Mouse (Mus musculus) kidney, postnatal 4 days (tissue): ENCODE measurements around the gene E2f1.

Experiments used
- DNase-seq, 2 experiments: peaks; one replicate each; pipeline ENCODE4 v3.0.0; 2021; ENCODE audit warnings: mixed read lengths in 2 of 2

E2f1 gene

DNA sequence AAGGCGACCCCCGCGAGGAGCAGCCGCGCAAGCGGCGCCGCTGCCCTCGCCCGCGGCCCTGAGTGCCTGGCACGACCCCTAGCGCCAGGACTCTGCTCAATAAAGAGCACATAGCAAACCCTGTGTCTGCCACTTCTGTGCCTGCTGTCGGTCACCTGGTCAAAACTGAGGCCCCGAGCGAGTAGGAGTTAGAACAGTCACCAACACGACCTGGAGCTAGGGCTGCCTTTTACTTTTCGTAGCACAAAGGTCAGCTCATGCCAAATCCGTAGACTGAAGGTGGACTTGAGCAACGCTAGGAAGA is 19.9 kb downstream of the E2f1 start:
- no peak for DNase-seq

DNA sequence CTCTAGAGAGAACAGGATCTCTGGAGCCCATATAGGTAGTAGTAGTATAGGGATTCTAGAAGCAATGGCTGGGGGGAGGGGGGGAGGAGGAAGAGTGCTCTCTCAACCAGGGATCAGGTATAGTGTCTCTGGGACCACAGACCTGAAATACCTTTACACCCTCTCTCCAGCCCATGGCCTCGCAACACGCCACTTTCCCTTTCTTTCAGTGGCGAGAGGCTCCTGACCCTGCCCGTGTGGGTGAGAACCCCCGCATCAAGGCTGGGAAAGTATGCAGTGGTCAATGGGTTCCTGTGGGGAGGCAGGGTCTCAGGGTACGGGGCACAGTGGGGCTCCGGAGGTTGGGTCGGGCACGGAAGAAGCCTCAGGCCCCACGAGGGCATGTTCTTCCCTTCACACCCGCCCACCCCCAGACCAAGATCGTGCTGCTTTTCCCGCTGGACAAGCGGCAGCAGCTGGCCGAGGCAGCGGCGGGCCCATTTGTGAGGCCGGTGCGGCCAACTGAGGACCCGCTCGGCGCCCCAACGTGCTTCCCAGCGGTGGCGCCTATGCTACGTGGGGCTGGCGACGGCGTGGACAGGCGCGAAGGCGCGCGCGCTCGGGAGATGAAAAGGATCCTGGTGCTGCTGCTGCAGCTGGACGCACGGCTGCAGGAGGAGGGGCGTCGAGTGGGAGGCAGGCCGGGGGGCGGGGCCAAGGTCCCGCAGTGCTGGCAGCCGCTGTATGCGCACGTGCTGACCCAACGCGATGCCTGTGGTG is 20.4 kb downstream of the E2f1 start:
- DNase-seq, result peak; percentile 84 to 89

DNA sequence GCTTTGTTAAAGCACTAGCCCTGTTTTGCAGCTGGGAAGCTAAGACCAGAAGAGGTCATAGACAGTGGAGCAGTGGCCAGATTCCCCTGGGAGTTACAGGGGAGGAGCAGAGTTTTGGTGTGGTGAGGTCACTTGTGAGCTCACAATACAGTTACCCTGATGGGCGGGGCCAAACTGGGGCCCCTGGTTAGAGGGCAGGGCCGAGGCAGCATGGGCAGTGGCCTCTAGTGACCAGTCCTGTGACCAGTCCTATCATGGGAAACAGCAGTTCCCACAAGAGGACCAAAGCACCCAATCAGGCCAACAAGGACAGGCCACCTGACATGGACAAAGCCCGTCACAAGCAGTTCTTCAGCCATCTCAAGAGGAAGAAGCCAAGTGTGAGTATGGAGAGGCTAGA is 21.0 kb downstream of the E2f1 start:
- peak in 1 of 2 experiments; percentile 47 for DNase-seq

DNA sequence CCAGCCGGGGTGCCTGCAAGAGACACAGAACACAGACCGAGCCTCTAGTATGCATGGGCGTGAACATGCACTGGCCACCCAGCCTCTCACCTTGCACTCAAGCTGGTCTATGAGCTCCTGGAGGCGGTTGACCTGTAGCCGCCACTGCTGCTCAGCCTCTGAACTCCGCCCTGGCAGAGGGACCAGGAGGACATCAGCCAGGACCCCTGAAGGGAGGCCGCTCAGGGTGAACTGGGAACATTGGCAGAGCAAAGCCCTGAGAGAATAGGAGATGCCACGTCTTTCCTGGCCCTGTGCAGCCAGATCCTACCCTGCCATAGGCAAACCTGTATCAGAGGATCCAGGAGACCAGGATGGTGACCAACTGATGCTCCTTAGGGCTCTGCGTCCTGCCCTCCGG is 23.0 kb downstream of the E2f1 start, which contains the start of gene 1700003F12Rik:
Gene 1700003F12Rik (plus strand): TSS at position 375 of the 400 bp plus-strand sequence.
- no peak for DNase-seq

DNA sequence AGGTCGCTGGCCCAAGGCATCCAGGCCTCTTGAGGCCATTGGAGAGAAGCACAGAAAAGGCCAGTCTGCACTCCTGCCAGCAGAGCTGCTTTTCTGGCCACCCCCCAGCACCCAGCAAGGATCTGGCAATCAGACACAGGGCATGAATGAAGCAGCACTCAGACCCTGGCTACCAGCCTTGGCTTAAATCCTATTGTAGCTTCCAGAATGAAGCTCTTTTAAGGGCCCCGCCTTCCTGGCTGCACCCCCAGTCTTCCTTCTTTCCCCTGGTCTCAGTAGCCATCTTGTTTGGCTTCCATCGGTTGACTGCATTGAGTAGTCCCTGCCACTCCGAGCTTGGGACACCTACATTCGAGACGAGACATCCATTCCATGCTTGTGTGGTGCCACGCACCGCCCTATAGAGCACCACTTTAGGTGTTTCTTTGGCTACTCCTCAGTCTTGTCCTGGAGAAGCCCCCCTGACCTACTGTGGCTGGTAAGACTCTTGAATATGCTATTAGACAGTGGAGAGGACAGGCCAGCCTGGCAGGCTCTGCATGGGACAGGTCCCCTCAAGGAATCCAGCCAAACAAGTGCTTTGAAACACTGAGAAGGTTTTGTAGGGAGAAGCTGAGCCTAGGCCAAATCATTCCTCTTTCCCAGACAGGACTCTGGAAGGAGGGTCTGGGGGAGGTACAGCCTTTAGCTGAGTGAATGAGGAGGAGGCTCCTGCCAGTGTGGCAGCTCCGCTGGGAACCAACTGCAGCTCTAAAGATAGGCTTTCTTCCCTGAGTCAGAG is 25.9 kb downstream of the E2f1 start:
- DNase-seq, result no peak

DNA sequence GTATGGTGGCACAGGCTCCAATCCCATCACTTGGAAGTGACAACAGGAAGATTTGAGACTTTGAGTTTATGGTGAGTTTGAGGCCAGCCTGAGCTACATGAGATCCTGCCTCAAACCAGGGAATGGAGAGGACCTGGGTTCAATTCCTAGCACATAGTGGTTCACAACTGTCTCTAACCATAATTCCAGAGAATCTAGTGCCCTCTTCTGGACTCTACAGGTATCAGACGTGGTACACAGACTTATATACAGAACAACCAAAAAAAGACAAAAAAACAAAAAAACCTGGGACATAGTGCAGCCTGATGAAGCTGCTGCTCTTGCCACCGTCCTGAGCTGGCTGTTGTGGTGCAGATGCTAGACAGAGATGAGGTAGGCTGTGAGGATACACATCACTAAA is 28.1 kb downstream of the E2f1 start:
- DNase-seq, result no peak

DNA sequence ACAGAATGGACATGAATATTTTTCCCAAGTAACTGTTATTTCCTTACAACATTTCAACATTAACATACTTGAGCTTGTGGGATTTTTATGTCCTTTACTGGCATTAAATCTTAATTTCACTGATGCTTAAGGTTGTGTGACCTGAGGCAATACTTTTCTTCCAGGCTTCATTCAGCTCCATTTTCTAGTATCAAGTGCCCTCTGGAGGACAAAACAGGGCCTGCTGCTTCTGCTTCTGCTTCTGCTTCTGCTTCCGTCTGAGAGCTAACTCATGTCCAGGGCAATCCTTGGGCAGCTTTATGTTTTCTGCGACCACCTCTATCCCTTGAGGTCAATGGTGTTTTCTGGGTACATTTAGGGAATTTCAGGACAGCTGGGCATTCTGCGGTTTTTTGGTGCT is 30.0 kb downstream of the E2f1 start:
- peak; percentile 68 to 72 for DNase-seq

DNA sequence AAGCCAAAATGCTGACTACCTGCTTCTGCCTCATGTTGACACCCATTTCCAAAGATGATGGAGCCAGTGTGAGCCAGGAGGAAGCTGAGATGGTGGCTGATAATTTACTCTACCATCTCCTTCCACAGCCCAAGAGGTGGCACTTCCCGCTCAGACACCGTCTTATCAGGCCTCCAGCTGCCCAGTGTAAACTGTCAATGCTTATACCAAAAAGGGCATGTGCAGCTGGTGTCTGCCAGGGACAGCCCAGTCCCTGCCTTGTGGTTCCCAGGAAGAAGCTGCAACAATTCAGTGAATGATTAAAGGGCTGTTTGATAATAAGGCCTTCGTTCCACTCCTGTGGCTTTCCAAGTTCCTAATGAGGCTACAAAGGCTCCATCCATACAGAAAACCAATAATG is 31.0 kb downstream of the E2f1 start:
- DNase-seq, result no peak

DNA sequence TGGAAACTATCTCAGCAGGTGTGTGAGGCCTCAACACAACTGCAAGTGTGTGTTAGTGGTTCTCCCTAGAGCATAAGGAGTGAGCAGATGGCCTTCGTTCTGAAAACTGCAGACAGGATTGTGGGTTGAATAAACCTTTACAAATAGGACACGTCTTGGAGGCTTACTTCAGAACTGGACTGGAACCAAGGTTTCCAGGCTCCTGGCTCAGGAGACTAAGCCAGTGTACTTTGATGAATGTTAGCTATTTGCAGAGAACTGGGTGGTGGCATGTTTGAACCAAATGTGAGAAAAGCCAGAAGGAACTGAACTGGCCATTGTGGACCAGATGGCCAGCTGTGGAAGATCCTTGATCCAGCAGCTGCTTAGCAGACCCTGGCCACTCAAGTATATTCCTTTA is 31.4 kb downstream of the E2f1 start:
- DNase-seq, result no peak

DNA sequence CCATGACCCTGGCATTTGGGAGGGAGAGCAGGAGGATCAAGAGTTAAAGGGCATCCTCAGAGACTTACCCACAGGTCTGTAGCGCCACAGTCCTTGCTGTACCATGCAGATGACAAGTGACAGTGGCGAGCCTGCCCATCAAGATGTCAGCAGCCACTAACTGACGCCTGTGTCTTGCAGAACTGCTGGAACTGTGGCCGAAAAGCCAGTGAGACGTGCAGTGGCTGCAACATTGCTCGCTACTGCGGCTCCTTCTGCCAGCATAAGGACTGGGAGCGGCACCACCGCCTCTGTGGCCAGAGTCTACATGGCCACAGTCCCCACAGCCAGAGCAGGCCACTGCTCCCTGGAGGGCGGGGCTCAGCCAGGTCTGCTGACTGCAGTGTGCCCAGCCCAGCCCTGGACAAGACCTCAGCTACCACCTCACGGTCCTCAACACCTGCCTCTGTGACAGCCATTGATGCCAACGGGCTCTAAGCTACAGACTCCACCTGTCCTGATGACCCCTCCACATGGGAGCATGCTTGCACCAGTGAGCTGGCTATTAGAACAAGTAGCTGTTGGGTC is 34.9 kb downstream of the E2f1 start:
- no peak for DNase-seq

DNA sequence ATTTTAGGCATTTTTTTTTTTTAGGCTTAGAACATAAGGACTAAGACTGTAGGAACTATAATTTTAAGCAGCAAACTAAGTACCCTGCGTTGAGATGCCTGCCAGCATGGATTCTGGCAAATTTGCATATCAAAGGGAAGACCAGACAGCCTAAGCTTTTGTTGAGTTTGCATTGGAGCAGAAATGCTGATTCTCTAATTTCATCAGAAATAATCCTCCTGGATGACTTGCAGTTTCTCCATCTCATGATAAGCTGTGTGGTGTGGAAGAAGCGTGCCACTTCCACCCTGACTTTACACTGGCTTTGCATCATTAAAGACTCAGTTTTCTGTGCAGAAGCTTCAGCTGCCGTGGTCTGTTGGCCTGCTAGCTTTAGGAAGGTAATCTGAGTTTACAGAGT is 36.8 kb downstream of the E2f1 start:
- DNase-seq, result no peak

DNA sequence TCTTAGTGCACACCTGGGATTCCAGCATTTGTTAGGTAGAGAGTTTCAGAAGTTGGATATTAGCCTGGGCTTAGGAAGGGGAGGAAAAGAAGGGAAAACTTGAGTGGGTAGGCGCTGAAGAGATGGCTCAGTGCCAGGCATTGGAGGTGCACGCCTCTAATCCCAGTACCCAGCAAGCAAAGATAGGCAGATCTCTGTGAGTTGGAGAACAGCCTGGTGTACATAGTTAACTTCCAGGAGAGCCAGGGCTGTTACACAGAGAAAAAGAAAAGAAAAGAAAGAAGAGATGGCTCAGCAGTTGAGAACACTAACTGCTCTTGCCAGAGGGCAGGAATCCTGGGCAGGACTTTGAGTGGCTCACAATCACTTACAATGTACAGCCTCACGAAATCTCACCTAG is 43.2 kb downstream of the E2f1 start:
- DNase-seq, result no peak

DNA sequence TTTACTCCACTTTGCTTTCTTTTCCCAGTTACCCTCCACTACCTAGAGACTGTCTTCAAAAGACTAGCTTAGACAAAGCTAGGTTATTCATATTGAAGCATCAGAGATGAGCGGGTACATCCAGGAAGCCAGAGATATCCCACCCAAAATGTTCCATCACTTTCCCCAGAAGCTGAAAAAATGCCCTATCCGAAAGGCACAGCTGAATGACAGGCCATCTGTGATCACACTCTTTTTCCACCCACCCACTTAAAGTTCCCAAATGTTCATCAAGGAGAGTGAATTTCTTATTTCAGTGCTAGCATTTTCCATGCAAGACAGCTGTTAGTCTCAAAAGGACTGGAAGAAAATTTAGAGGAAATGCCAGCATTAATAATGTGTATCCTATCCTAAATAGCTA is 44.4 kb downstream of the E2f1 start:
- DNase-seq, result no peak

DNA sequence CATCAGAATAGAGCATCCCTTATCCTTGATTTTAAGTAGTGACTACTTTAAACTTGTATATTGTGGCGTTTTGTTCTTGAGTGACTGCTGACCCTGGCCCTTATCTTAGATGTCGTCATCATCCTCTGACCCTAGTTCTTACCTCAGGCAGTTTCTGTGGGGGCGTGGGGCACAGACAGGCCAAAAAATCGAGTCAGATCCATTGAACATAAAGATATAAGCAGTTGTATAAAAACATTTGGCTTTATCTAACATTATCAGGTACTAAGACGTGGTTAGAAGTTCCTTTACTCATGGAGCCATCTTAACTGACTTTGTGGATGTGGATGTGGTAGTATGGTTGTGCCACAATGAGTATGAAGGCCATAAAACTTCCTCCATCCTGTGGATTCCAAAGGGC is 47.4 kb downstream of the E2f1 start:
- DNase-seq, result no peak

DNA sequence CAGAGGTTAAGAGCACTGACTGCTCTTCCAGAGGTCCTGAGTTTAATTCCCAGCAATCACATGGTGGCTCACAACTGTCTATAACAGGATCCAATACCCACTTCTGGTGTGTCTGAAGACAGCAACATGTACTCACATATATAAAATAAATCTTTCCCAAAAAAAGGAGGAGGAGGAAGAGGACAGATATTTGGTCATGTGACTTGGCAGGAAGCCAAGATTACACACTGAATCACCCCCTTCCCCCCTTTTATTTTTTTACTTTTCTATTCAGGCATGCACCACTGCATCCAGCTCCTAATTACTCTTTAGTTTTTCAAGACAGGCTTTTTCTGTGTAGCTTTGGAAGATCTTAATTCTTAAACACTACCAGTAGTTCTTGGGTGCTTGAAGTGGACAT is 48.2 kb downstream of the E2f1 start:
- DNase-seq, result no peak

DNA sequence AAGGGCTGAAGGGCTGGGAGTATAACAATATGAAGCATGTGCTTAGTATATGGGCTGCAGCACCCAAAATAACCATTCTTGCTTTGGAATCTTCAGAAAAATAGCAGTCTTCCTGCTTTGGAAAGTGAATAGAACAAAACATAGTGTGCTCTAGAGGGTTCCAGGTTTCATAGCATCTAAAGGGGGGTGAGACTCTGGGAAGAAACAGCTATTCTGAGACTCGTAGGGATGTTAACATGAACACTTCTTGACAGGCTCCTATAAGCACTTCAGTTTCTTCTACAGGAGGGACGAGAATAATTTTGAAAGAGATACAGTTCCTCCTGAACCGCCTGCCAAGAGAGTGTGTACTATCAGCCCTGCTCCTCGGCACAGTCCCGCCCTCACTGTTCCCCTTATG is 52.3 kb downstream of the E2f1 start:
- no peak for DNase-seq

DNA sequence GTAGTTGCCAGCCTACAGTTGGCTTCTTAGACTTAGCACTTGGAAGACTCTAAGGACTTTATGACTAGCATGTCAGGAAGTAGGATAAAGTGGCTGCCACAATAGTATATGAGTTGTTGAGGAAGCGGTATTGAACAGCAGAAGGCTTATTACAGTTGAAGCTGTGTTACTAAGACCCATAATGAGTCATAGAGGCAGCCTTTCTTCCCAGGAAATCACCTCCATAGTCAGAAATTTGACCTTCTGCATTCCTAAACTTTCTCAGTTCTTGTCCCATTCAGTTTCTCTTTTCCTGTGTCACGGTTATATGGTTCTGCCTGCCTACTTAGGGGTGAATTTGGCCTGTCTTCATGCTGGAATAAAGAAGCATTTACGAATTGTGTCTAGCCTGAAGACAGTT is 52.7 kb downstream of the E2f1 start:
- no peak for DNase-seq

DNA sequence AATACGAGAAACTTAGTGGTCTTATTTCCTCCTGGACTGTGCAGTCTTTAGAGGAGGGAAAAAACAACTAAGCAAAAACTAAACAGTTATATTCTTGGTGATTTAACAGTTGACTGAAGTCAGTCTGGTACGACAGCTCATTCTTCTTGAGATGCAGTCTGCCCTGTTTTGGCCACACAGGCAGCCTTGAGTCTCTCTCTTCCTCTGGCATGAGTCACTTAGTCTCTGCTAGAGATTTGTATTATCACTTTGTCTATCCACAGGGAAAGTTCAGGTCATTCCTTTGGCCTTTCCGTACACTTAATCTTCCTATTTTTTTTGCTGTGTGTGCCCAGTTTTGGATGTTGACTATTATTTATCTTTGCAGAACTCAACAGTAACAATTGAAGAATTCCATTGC is 59.6 kb downstream of the E2f1 start:
- no peak for DNase-seq
